In genomic region chr2:37765082-37765483, GRCm38 (mm10) we compare ENCODE assay signal across 8 mouse cellular contexts. TPM values are rescaled to one million over a fixed set of nuclear protein-coding genes. Genes with fewer than 3 reads are reported as not detected.
DNase-seq lines count a peak whose midpoint lies in the region; ATAC-seq lines count a peak whose summit lies in the region.

No protein-coding gene starts in this region.

- no peaks in the 10 kb centered on the region for H3K9me3 ChIP-seq in forebrain, embryonic 12.5 days
- no peaks in the 10 kb centered on the region for H3K9me3 ChIP-seq in forebrain, embryonic 15.5 days
- H3K9me3 ChIP-seq in midbrain, embryonic 12.5 days: no peaks in the 10 kb centered on the region
- no peaks in the 10 kb centered on the region for H3K9me3 ChIP-seq in midbrain, embryonic 13.5 days
- H3K9me3 ChIP-seq in megakaryocyte, embryonic 14.5 days: no peaks in the 10 kb centered on the region

- no peaks in the 10 kb centered on the region for H3K36me3 ChIP-seq in forebrain, embryonic 12.5 days (replicated peaks)
- no peaks in the 10 kb centered on the region for H3K36me3 ChIP-seq in forebrain, embryonic 15.5 days
- no peaks in the 10 kb centered on the region for H3K36me3 ChIP-seq in midbrain, embryonic 12.5 days
- no peaks in the 10 kb centered on the region for H3K36me3 ChIP-seq in midbrain, embryonic 13.5 days
- H3K36me3 ChIP-seq in megakaryocyte, embryonic 14.5 days (replicated peaks; ENCODE audit: low read length): no peaks in the 10 kb centered on the region

- H3K4me1 ChIP-seq in forebrain, embryonic 12.5 days: peaks cover 49% of the 10 kb centered on the region
- peaks cover 35% of the 10 kb centered on the region for H3K4me1 ChIP-seq in forebrain, embryonic 15.5 days
- H3K4me1 ChIP-seq in midbrain, embryonic 12.5 days: peaks cover 52% of the 10 kb centered on the region
- H3K4me1 ChIP-seq in midbrain, embryonic 13.5 days (replicated peaks): peaks cover 64% of the 10 kb centered on the region
- H3K4me1 ChIP-seq in megakaryocyte, embryonic 14.5 days: peaks cover 27% of the 10 kb centered on the region

- peaks cover 68% of the 10 kb centered on the region for H3K27me3 ChIP-seq in forebrain, embryonic 12.5 days
- no peaks in the 10 kb centered on the region for H3K27me3 ChIP-seq in forebrain, embryonic 15.5 days
- H3K27me3 ChIP-seq in midbrain, embryonic 12.5 days: peaks cover 59% of the 10 kb centered on the region
- peaks cover 23% of the 10 kb centered on the region for H3K27me3 ChIP-seq in midbrain, embryonic 13.5 days
- H3K27me3 ChIP-seq in megakaryocyte, embryonic 14.5 days (replicated peaks): peaks cover 80% of the 10 kb centered on the region

- H3K27ac ChIP-seq in forebrain, embryonic 12.5 days: no peak overlapping the region
- no peak overlapping the region for H3K27ac ChIP-seq in forebrain, embryonic 15.5 days (replicated peaks)
- H3K27ac ChIP-seq in midbrain, embryonic 12.5 days (replicated peaks): 0 out of 2 replicates have a peak overlapping the region, but pooled peaks have one; percentile 21
- H3K27ac ChIP-seq in midbrain, embryonic 13.5 days: no peak overlapping the region

- peak overlapping the region; percentile 9; the same call in 1 of the 2 replicates for H3K4me2 ChIP-seq in forebrain, embryonic 12.5 days
- no peak overlapping the region for H3K4me2 ChIP-seq in forebrain, embryonic 15.5 days (replicated peaks)
- no peak overlapping the region for H3K4me2 ChIP-seq in midbrain, embryonic 12.5 days (replicated peaks)
- no peak overlapping the region for H3K4me2 ChIP-seq in midbrain, embryonic 13.5 days (replicated peaks)

- WGBS in forebrain, embryonic 12.5 days: 25% methylated on average over 21 of the region's 21 CpGs
- 28% methylated on average over 21 of the region's 21 CpGs for WGBS in forebrain, embryonic 15.5 days
- 27% methylated on average over 21 of the region's 21 CpGs for WGBS in midbrain, embryonic 12.5 days
- WGBS in midbrain, embryonic 13.5 days: 26% methylated on average over 21 of the region's 21 CpGs

- DNase-seq in thymus, postnatal 10 days (ENCODE audit: low spot score in 2 of 2): peak; percentile 78 to 83
- DNase-seq in ovary, postnatal 36 days (ENCODE audit: low spot score): no peak
- DNase-seq in urinary bladder, postnatal 36 days (ENCODE audit: low spot score in 2 of 2): no peak

- ATAC-seq in forebrain, embryonic 12.5 days (ENCODE audit: low FRiP score): no peak
- ATAC-seq in forebrain, embryonic 15.5 days (replicated peaks): no peak
- no peak for ATAC-seq in midbrain, embryonic 12.5 days (ENCODE audit: low FRiP score, low read depth)
- ATAC-seq in midbrain, embryonic 13.5 days: no peak

- no peak overlapping the region for H3K4me3 ChIP-seq in forebrain, embryonic 12.5 days (replicated peaks)
- H3K4me3 ChIP-seq in forebrain, embryonic 15.5 days: no peak overlapping the region
- H3K4me3 ChIP-seq in midbrain, embryonic 12.5 days: no peak overlapping the region
- no peak overlapping the region for H3K4me3 ChIP-seq in midbrain, embryonic 13.5 days (replicated peaks)
- H3K4me3 ChIP-seq in megakaryocyte, embryonic 14.5 days (replicated peaks): peak overlapping the region; percentile 48

- no peak overlapping the region for H3K9ac ChIP-seq in forebrain, embryonic 12.5 days
- no peak overlapping the region for H3K9ac ChIP-seq in forebrain, embryonic 15.5 days (replicated peaks)
- no peak overlapping the region for H3K9ac ChIP-seq in midbrain, embryonic 12.5 days (replicated peaks)
- no peak overlapping the region for H3K9ac ChIP-seq in midbrain, embryonic 13.5 days (replicated peaks)

RNA-seq across cellular contexts. Expression of gene Crb2, which starts 11.0 kb away (rescaled TPM):
- 24.8 and 24.9 TPM in 2 replicates for polyA plus RNA-seq in forebrain, embryonic 12.5 days (2016; fragmentation: Nextera tagmentation; extraction: Ambion mirVana)
- 7.1 and 8.4 TPM in 2 replicates for polyA plus RNA-seq in forebrain, embryonic 15.5 days (2015; fragmentation: Nextera tagmentation; extraction: Ambion mirVana)
- 21.8 and 24.2 TPM in 2 replicates for polyA plus RNA-seq in midbrain, embryonic 12.5 days (2016; fragmentation: Nextera tagmentation; extraction: Ambion mirVana)
- 8.5 and 10.3 TPM in 2 replicates for polyA plus RNA-seq in midbrain, embryonic 13.5 days (2015; fragmentation: Nextera tagmentation; extraction: Ambion mirVana)
- polyA plus RNA-seq in megakaryocyte, embryonic 14.5 days (2012; ENCODE audit: insufficient read depth, low replicate concordance): not detected in 2 replicates

Comparison
In these comparisons a context has a peak if more than half of its experiments do, and no peak if none do; other contexts are left out.
1. DNase-seq: peak in thymus, postnatal 10 days (2 of 2); none in ovary, postnatal 36 days (single experiment) and urinary bladder, postnatal 36 days (0 of 2).